Mouse (Mus musculus) ZHBTc4 (cell line): ENCODE results near the gene 2210011C24Rik.
A peak's percentile ranks its signal among the peaks of the same experiment; 100 is the strongest.

Experiments
- DNase-seq: peaks from one replicate; pipeline ENCODE4 v3.0.0-alpha.2; 2011; ENCODE audit warnings: low read depth, low spot score

Gene 2210011C24Rik

DNA sequence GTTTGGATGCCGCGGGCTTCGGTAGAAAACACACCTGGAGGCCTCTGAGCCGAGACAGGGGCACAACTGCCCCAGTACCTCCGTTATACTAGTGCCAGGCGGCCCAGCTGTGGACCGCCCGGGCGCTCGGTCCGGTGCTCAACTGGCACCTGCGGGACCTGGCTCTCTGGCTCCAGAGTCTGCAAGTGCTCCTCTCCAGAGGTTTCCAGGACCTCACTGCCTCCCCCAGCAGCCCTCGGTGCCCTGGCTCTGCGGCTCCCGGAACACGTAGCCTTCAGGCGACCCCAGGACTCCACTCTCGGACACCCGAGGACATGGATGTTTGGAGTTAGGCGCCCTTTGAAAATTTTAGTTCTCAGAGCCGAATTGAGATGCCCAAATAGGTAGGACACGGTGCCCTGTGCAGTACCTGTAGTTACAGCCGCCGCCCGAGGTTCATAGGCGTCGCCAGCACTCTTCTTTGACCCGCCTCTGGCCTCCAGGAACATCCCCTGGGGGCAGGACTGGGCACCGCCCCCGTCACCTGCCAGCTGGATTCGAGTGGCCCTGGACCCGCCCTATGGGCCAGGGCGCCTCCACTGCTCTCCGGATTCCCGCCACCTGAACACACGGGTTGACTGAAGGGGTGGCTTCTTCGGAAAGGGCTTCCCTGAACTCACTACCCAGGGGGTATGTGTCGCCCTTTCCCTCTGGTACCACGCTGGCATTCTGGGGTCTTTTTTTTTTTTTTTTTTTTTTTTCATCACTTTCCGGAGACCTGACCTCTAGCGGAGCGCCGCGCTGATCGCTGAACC is at the start of gene 2210011C24Rik:
2210011C24Rik (minus strand) TSS at position 467 of the 794 bp plus-strand sequence.
- peak; percentile 85 for DNase-seq

DNA sequence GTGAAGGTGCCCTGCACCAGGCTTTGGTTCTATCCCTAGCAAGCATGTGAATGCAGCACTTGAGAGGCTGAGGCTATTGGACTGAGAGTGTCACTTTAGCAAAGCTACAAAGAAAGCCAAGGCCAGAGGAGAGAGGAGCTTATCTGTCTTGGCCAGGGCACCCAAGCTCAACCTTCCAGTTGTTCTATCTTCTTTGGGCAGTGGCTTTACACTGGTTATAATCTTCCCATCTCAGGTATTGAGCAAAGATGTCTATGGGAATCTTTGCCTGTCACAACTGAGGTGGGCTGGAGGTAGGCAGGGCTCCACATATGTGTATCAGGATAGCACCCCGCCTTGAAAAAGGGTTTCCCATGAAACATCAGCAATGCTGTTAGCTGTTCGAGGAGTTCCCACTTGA is 48.3 kb upstream of the 2210011C24Rik start:
- no peak for DNase-seq

DNA sequence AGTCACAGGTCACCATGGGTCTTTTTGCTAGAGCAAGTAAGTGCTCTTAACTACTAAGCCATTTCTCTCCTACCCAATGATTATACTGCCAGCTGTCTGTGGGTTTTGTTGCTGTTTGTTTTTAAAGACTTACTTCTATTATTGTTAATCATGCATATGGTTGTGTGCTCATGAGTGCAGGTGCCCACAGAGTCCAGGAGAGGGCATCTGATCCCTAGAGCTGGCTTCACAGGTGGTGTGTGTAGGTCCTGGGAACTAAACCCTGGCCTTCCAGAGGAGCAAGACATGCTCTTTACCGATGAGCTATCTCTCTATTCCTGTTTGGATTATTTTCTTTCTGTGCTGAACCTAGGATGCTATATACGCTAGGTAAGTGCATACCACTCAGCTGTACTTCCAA is 47.3 kb upstream of the 2210011C24Rik start:
- DNase-seq = peak; percentile 53

DNA sequence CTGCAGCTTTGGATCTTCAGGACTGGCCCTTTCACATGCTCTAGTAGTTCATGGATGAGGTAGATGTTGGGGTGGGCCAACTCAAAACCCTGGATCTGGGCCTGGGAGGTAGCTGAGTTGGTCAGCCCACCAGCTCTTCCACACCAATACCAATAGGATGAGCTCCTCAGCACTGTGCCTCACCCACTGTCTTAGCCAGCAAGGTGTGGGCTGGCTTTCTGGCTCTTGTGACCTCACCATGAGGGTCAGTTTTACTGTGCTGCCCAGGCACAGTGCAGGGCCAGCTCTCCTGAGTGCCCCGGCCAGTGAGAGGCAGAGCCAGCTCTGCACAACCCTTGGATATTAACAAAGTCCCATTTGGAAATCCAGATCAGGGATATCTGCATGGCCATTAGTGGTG is 45.9 kb upstream of the 2210011C24Rik start:
- no peak for DNase-seq

DNA sequence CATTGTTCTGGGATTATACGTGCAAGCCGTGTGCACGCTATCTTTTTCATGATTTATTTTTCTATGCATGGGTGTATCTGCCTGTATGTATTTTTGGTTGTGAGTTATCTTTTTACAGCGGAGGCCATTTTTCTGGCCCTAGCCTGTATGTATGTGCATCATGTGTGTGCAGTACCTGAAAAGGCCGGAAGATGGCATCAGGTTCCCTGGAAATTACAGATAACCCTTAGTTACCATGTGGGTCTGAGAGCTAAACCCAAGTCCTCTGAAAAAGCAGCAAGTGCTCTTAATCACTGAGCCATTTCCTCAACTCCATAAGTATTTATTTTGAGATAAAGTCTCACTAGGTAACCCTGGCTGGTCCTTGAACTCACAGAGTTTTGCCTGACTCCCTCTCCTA is 41.3 kb upstream of the 2210011C24Rik start:
- peak; percentile 81 for DNase-seq

DNA sequence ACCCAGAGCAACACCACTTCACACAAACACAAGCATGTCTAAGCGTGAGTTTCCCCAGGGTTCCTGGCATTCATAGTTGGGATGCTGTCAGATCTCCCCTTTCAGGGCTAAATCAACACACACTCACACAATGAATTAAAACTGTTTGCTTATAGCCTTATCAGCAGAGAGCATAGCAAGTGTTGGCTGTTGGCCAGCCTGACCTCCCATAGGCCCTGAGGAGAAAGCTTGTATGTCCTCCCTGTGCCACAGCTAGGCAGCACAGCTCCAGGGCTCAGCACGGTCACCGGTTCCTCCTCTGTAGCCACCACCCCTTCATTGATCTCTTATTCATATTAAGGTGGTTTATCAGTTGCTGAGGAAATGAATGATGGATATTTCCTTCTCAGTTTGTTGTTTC is 40.8 kb upstream of the 2210011C24Rik start:
- DNase-seq = no peak

DNA sequence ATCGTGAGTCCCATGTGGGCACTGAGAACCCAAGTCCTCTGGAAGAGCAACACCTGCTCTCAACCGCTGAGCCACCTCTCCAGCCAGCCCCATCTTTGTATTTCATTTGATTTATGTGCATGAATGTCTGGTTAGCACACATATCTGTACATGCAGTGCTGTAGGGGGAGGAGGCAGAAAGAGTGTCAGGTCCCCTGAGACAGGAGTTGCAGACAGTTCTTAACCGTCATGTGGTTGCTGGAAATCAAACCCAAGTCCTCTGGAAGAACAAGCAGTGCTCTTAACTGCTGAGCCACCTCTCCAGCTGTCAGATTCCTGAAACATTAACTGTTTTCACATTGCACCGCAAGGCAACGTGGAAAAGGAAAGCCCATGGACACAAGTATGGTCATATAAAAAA is 36.2 kb upstream of the 2210011C24Rik start:
- no peak for DNase-seq

DNA sequence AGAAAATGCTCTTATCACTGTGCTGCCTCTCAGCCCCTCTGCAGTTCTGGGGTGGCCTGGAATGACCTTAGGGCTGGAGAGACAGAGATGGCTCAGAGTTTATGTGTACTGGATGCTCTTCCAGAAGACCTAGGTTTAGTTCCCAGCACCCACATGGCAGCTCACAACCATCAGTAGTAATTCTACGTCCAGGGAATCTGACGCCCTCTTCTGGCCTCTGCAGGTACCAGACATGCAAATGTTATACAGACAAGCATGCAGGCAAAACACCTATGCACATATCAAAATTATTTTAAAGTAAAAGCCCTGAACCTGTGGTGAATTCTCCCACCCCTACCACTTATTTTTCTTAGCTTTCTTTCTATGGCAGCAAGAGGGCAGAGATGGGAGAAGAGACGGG is 34.5 kb upstream of the 2210011C24Rik start:
- DNase-seq = peak; percentile 43

DNA sequence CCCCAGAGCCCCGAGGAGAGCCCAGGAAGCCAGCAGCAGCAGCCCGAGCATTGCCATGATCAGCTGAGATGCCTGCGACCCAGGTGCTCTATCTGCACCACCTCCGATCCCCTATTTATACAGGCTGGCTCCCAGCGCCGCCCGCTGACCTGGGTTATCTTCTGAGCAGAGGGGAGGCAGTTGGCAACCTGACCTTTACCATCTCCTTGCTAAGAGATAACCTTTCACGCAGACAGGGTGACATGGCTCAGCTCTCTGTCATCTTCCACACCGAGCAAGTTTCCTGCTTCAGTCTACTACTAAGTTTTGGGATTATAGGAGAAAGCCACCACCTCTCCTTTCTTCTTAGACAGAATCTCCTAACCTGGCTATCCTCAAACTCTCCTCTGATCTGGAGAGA is 32.9 kb upstream of the 2210011C24Rik start, which contains the start of gene Rln3:
Rln3 (minus strand) TSS at position 101 of the 400 bp plus-strand sequence.
- DNase-seq = no peak

DNA sequence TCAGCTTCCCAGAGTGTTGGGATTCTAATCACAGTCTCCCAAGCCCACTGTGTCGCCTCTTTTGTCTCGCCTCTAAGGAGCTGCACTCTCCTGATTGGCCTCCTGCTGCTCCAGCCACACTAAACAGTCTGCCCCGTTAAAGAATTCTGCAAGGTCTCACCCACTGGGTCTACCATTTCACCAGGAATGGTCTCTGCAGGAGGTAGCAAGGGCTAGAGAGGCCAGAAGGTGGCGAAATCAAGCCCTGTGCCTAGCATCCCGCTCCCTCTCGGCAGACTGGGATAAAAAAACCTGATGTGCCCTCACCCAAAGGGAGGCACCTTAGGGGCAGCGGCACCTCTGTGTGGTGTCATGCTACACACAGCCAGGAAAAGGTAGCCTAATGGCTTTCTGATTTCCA is 32.1 kb upstream of the 2210011C24Rik start:
- peak; percentile 55 for DNase-seq

DNA sequence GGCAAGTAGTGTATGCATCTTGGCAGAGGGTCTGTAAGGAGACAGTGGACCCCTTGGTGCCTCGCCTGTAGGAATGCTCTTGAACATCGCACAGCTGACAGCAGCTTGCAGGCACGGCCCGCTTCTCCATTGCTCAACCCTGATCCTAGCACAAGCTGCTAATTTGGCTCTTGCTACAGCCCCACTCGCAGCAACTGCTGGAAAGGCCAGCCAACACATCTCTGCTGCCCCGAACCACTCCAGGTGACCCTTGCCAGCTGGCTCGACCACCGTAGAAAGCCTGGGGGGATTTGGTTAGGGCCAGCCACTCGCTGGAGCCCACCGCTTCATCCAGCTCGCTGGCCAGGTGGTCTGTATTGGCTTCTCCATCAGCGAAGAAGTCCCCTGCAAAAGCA is 31.0 kb upstream of the 2210011C24Rik start:
- no peak for DNase-seq

DNA sequence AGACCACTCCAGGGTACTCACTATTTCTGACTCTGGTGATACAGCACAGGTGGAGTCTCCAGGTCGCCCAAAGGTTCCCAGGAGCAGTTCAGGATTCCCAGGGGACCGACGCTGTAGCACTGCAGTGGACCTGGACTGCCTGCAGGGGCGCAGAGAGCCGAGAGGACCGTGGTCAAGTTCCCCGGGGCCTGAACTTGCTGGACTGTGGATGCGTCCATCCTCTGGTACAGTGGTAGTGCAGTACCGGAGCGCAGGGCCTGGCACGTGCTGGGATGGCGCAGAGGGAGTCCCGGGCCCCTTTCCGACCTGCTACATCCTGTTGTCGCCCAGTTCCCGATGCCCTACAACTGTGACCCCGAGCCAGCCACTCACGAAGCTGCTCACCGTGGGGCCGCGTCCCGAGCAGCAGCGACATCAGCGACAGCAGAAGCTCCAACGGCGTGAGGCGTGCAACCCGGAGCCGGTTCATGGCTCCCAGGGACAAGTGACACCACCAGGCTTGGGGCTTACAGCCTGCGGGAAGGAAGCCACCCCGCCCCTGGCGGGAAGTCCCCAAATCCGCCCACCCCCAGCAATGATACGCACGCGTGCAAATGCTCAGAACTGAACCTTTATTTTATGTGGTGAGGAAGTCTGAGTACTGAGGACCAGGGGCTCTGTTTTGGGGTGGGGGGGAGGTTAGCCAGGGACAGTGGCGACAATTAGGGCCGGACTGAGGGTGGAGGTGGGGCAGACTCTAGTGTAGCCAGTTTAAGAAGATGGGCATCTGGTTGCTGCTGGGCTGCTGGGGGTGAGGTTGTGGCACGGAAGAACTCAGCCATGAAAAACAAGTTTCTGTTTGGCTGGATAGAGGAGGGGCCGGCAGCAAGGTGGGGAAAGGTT is 30.3 kb upstream of the 2210011C24Rik start, which contains the start of gene Il27ra:
Il27ra (minus strand) TSS at position 524 of the 882 bp plus-strand sequence.
- DNase-seq = peak; percentile 59

DNA sequence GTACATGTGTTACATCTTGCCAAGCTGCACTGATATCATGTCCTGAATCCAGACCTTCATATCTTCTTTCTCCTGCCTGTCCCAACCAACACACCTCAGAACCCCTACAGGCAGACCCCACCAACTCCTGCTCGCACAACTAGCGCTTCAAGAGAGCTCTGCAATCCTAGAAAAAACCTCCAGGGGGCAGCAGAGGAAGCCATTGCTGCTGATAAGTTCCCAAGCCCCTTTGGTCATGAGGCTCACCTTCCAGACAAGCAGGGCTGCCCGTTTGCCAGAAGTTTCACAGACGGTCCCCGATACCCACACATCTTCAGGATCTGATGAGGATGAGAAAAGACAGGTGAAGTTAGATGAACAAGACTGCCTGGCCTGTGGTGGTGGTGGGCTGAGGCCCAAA is 27.1 kb upstream of the 2210011C24Rik start:
- DNase-seq = peak; percentile 90

DNA sequence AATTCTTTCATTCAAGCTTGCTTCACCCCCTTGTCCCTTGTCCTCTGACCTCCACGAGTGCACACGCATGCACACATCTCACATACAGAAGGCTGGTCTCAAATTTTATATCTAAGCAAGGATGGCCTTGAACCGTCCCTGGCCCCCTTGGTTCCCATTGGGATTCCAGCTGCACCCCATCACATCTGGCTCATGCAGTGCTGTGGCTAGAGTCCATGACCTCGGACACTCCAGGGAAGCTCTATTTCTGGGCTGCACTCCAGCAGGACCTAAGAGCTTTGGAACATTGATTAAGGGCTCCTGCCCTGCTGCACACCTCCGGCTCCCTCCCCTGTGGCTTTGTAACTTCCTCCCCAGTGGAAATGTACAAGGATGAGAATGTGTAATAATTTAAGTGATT is 26.0 kb upstream of the 2210011C24Rik start:
- no peak for DNase-seq

DNA sequence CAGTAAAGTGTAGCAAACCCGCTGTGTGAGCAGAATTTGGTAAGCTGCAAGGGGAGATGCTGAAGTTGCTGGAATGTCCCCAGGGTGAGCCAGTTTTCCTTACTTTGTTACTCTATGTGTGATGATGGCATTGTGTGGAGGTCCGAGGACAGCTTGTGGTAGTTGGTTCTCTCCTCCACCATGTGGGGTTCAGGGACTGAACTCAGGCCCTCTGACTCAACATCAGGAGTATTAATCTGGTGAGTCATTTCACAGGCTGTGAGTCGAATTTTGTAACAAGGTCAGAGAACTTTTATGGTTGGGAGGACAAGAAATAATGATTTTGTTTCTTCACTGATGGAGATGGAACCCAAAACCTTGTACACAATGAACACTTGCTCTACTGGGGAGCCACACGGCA is 20.8 kb upstream of the 2210011C24Rik start:
- no peak for DNase-seq

DNA sequence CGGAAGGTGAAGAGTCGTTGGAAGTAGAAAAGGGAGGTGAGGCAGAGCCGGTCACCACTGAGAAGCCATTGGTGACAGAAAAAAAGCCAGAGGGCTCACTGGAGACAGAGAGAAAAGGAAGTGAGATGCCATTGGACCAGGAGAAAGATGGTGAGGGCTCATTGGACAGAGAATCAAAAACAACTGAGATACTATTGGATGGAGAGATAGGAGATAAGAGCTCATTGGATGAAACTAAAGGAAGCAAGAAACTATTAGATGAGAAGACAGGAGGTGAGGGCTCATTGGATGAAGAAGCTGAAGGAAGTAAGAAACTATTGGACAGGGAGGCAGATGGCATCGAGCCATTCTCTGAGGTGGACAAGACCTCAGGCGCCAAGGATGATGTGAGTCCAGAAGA is 17.3 kb upstream of the 2210011C24Rik start:
- DNase-seq = peak; percentile 53

DNA sequence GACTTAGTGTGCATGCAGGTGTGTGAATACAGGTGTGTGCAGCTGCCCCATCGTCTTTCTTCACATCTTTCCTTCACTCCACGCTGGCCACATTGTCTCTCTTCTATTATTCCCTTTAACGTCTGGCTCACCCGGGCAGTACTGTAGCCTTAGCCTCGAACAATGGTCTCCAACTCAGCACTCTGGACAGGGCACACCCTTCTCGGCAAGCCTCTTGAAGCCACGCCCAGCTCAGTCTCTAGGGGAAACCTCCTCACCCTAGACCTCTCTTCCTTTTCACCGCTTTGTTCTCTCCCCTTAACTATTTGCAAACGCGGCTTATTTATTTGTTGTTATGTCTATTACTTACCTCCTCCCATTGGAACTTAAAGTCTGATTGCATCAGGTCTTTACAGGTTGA is 15.5 kb upstream of the 2210011C24Rik start:
- DNase-seq = peak; percentile 82

DNA sequence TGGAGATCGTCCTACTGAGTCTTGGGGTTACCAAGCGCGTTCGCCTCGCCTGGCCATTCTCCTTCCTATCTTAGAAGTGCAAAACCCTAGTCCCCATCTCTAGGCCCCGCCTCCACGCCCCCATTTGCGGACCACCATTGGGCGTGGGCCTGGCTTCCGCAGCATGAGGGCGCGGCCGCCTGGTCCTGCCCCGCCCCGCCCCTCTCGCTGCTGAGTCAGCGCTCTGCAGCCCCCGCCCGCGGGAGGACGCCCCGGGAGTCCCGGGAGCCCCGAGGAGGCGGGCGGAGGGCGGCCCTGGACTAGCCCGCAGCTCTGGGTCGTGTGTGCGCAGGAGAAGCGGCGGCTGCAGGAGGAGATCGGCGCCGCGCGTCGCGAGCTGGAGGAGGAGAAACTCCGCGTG is 13.9 kb upstream of the 2210011C24Rik start:
- DNase-seq = peak; percentile 74

DNA sequence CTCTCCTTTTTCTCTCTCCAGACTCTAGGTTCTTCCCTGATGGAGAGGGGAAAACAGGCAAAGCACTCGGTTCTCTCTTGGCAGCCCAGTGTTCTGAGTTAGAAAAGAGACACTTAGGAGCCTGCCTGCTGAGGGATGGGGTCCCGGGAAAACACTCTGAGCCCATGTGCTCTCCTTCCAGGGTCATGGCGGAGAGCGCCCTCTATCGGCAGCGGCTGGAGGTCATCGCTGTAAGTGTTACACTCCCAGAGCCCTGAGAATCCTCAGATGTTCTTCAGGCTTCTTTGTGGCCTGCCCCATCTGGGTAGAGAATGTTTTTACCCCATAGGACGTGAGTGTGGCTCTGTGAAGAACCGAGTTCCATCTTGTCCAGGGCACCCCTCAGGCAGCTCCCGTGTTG is 12.2 kb upstream of the 2210011C24Rik start:
- peak; percentile 90 for DNase-seq

DNA sequence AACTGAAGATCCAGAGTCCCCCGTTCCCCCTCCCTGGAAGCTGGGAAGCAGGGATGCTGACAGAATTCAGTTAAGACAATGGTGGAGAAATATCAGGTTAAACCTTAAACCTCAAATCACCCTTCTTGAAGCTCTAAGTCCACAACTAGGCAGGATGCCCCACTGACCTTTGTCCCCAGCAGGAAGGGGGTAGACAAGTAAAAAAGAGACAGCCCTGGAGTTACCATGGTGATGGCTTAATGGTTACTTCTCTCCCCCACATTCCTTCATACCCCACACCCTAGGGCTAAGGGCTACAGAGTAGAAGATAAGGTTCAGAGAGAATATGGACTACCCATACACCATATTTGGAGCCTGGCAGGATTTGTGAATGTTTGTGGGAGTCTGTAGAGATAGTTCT is 11.7 kb upstream of the 2210011C24Rik start:
- DNase-seq = no peak

DNA sequence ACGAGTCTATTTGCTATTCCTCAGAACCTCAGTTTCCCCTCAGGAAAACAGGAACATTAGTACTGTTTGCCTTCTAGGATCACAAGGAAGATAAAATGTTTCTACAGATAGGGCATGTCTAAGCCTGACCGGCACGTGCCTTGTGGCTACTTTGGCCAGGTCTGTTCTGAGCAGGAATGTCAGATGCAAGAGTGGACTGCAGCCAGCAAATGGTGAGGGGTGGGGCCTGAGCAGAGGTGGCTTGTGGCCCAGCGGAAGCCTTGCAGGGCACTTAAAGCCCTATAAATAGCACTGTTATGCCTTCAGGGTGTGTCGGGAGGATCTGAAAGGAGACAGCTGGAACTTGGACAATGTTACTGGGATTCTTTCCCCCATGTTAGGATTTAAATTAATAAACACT is 11.1 kb upstream of the 2210011C24Rik start:
- DNase-seq = no peak

DNA sequence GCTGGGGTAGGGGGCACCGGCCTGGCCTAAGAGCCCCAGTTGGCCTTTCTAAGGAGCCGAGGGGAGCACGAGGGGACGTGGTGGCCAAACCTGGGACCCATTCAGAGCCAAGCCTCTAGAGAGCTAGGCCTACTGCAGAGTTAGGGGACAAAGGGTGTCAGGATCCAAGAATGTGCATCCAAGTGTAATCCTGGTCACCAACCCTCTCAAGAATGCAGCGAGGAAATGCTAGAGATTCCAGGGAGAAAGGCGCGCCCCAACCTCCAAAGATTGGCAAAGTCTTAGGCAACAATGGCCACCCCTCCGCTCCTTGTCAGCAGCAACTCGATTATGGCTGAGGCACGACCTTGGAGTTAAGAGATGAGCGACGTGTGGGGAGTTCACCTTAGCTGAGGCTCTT is 9.6 kb upstream of the 2210011C24Rik start:
- peak; percentile 91 for DNase-seq

DNA sequence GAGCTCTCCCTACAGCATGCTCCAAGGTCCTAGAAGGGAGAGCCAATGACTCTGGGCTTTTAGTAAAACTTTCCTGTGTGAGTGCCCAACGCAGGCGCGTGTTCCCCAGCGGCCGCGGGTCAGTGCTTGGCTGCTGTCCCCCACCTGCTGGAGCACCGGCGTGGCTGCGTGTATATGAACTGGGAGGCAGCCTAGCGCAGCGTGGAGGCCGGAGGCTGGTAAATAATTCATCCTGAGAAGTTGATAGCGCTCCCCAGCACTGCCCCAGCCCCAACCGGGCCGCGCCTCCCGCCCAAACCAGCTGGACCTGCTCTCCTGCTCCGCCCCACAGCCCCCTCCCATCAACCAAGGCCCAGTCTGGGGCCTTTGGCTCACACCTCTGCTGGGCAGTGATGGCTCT is 9.1 kb upstream of the 2210011C24Rik start, which contains the start of gene Palm3:
Palm3 (plus strand) TSS at position 376 of the 400 bp plus-strand sequence.
- DNase-seq = peak; percentile 60
